Mouse (Mus musculus) mouse trophoblast stem cell (cell line): ENCODE data around the gene Nr4a3.

Source experiments
- in situ Hi-C, 2 experiments: fragments of 300-500 bp; cut with MseI, MboI; formaldehyde crosslinking; loops; 2 replicates in 1 of 2; 3 replicates in 1 of 2; pipeline ENCODE4 v1.15.1; 2025

Gene Nr4a3

DNA sequence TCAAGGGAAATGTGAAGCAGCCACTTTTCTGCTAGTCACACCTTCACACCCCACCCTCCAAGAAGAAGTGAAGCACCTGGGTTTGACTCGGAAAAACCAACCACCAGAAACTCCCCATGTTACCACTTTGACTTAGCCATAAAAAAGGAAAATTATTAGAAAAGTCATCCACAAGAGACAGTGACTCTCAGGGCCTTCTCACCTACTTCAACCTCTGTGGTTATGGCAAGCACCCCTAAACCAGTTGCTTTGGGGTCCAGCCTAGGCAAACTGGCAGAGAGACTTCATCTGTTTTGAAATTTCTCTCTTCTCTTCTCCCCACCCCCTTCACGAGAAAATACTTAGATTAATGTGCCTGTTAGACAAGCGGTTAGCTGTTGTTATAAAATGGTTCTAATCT lies 5.1 kb downstream of the Nr4a3 start:
- in situ Hi-C loops: no loop called here

DNA sequence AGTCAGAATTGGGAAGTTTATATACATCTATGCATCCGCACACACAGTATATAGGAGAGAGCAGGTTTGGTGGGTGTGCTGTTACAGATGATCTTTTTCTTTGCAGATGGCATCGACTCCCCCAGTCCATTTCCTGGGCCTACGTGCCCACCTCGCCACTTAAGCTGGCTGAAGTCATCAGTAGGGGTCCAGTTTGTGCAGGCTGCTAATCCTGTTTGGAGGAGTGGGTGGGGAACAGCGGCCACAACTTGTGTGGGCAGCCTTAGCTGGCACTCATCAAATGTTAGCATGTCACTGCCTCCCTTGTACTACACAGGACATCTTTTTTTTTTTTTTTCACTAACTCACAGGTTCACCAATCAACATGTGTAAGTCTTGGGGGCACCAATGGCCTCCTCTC lies 5.5 kb downstream of the Nr4a3 start:
- in situ Hi-C loops: no loop called here

GRCm38 (mm10) chr4:48051086-48051673 lies 6.2 kb downstream of the Nr4a3 start:
- in situ Hi-C loops: no loop called here

GRCm38 (mm10) chr4:48051674-48052121 lies 6.7 kb downstream of the Nr4a3 start:
- in situ Hi-C loops: no loop called here

DNA sequence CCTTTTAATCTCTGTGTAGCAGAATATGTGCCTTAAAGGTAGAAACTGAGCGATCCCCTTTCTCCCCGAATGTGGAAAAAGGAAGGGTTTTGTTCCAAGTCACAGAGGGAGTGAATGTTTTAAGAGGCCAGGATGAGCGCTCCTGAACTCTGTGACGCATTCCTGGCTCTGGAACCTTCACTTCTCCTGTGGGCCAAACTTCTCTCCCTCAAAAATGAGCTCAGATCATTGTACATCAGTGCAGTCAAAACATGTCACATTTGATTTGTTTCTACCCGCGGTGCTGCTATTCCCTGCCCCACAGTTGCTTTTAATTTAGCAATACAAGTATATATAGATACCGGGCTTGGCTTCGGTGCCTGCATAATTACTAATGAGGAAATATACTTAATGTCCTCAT lies 16.8 kb downstream of the Nr4a3 start:
- in situ Hi-C loops: no loop called here

DNA sequence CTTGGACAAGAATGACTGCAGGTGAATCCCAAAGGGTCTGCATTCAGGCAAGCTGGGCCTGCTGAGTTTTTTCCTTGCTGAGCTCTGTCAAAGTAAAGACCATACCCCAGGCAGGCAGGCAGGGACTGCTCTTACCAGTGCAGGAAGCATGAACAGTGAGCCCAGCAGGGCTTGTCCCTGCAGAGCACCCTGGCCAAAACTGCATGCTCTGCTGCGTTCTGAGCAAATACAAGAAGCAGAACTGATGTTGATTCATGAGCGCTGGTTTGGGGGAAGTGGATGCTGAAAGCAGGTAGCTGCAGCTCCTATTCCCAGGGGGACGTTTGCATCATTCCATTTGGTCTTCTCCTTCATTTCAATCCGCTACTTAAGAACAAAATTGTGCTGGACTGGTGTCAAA lies 19.4 kb downstream of the Nr4a3 start:
- in situ Hi-C loops: no loop called here

DNA sequence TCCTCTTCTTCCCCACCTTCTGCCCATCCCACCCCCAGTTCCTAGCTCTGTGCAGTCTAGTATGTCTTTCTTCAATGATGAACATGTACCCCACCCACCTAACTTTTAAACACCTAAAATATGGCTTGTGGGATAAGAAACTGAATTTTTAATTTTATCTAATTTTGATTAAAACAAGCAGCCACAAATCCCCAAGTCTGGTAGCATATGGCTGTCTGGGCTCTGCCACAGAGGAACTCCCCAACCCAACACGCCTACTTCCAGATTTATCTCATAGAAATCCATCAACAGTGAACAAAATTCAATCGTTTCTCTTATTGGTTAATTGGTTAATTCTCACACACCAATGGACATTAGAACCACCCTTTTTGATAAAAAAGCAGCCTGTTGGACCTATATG lies 21.7 kb downstream of the Nr4a3 start:
- in situ Hi-C loops: no loop called here

GRCm38 (mm10) chr4:48069111-48069510 lies 24.2 kb downstream of the Nr4a3 start:
- in situ Hi-C loops: no loop called here

DNA sequence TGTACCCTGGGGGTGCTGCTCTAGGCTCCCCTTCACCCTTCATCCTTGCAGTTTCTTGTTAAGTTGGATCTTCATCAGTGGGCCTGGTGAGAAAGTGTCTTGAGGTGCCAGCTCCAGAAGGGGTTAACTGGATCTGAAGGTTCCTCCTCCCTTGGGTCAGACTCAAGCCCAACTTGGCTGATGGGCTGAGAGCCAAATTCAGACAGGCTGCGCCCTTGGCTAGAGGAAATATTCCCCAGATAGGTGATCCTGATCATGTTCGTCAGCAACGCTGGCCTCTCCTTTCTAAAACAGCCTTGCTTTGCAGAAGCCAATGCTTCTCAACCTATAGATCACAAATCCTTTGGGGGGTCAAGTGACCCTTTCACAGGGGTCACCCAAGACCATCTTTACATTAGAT lies 27.1 kb downstream of the Nr4a3 start:
- in situ Hi-C loops: no loop called here

GRCm38 (mm10) chr4:48073325-48073724 lies 28.4 kb downstream of the Nr4a3 start:
- in situ Hi-C loops: no loop called here

DNA sequence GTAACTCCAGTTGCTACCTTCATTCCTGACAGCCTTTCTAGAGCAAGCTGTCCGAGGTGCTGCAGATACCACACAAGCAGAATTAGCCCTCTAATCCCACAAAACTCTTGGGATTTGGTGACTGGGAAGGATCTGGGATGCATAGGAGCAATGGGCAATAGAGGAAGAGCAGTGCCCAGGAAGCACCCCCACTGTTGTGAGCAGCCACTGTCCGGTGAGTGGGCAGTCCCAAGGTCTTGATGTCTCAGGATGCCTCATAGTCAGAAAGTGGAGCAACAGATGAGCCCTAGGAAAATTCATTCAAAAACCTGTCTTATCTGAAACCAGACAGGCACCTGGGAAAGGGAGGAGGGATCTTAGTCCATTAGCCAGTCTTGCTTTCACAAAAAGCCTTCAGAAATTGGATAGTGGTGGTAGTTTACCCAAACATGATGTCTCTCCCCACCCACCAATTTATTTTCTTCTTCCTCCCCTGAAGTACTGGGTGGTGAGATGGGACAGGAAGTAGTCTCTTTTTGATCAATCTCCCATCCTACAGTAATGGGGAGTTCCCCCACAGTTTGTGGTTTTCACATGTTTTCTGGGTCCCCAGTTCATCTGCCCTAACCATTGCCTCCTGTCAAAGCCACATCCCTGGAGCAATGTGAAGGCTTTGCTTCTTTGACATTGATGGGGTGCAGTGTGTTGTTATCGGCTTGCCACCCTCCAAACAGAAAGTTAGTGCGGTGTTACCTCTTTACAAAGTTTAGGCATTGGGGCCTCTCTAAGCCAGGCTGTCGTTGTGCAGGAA lies 29.7 kb downstream of the Nr4a3 start:
- in situ Hi-C loops: no loop called here

- in situ Hi-C loops: no loop called here
Measured at GRCm38 (mm10) chr4:48076693-48077471, 31.9 kb downstream of the Nr4a3 start.

GRCm38 (mm10) chr4:48078213-48078612 lies 33.3 kb downstream of the Nr4a3 start:
- in situ Hi-C loops: no loop called here

DNA sequence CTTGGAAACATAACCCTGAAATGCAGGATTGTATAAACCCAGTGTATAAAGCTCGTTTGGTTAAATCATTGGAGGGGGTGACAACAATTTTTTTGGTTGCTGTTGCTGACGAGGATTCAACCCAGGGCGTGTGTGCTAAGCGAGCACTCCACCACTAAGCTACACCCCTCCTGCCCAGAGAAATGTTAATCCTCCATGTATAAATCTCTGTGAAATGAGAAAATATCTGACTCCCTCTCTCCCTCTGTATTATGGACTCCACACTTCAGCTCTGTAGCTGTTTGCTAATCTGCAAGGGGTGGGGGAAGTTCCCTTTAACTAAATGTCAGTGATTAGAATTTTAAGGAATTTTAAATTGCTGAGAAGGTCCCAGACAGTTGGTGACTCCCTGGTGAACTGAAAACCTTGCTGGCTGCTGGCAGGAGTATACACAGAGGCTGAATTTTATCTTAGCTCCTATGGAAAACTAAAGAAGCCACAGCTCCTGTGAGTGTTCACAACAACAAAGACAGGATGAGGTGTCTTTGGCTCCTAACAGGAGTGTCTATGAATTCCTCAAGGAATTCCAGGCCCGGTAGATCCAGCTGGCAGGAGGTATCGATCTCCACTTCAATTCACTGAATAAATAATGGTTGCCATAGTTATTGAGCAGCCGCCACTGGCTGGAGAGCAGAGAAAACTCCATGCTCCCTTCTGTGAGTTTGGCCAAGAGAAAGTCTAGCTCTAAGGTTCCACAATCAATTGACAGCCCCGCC lies 34.5 kb downstream of the Nr4a3 start:
- in situ Hi-C loops: no loop called here

GRCm38 (mm10) chr4:48083452-48083851 lies 38.5 kb downstream of the Nr4a3 start:
- in situ Hi-C loops: no loop called here

DNA sequence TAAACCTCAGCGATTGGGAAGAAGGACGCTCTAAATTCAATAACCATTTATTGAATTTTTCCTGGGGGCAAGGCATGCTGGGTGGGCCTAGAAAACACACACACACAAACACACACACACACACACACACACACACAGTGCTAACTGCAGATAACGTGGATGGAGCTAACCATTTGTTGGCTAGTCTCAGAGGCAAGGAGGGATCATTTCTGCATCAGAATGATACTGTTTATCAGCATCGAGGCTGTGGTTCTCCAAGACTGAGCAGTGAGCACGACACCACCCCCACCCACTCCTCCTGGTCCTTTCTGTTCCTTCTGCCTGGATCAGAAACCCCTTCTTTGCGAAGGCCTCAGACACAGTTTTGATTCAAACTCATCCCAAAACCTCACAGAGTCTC lies 41.7 kb downstream of the Nr4a3 start:
- in situ Hi-C loops: no loop called here

DNA sequence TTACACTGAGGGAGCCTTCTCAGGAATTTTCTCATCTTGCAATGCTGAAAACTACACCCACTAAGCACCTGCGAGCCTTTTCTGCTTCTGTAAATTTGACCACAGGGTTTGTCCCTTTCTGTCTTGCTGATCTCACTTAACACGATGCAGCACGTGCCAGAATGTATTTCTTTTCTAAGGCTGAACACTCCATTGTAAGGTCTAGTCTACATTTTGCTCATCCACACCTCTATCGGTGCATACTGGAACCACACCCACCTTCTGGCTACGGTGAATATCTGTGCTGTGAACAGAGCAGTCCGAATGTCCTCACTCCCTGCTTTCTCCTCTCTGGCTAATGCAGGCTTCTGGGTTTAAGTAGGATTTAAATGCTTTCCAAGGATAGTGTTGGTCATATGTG lies 42.5 kb downstream of the Nr4a3 start:
- in situ Hi-C loops: no loop called here

GRCm38 (mm10) chr4:48093221-48093620 lies 48.3 kb downstream of the Nr4a3 start:
- in situ Hi-C loops: no loop called here

DNA sequence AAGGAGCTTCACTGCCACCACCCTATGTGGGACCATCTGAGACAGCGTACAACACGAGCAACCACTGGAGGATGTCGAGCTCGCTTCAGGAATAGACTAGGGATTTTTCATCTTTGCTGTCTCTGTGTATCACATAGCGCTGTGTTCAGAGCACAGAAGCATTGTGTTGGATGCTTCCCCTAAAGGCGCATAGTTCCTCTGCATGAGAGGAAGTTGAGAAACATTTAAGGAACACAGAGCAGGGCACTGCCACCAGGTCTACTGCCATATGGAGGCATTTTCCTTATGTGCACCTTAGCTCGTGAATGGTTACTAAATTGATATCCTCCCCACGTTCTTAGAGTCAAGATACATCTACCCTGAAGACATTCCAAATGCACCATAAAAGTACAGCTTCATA lies 55.3 kb downstream of the Nr4a3 start:
- in situ Hi-C loops: no loop called here

DNA sequence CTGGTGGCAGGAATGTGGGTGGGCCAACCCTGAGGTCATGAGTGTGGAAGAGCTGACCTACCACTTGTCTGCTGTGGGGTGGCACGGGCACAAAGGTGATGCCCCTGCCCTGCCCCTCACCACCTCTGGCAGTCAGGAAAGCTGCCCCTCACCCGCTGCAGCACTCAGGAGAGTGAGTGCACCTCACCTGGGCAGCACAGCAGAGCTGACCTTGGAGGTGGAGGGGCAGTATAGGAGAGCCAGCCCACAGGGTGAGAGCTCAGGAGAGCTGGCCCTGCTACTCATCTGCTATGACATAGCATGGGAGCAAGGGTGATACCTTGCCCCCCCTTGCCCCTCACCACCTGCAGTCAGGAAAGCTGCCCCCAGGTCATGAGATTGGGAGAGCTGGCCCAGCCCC lies 57.0 kb downstream of the Nr4a3 start:
- in situ Hi-C loops: no loop called here

DNA sequence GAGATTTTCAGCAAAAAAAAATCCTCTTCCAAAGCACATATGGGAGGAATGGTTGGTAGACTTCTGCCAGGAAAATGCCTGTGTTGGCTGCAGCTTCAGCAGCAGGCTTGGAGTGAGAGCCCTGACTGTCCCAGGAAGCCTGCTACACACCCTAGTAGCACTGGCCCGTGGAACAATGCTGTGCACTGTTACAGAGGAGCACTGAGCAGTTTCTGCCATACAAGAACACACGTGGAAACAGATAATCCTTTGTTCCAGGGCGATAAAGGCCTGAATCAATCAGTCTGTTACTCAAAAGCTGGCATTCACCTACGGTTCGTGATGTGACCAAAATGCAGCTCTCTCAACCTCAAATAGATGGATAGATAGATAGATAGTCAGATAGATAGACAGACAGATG lies 60.4 kb downstream of the Nr4a3 start:
- in situ Hi-C loops: no loop called here

GRCm38 (mm10) chr4:48107086-48107485 lies 62.1 kb downstream of the Nr4a3 start:
- in situ Hi-C loops: no loop called here
